Mouse (Mus musculus) megakaryocyte progenitor cell, adult 5-6 weeks (primary cell): Measurements from ENCODE around the gene Rptor. TPM values are rescaled to one million over a fixed set of nuclear protein-coding genes. Genes with fewer than 3 reads are reported as not detected.
A peak's percentile ranks its signal among the peaks of the same experiment; 100 is the strongest.

Experiments
- ATAC-seq: replicated peaks from 2 replicates; pipeline ENCODE4 v1.8.0; 2016; ENCODE audit warnings: mild to moderate bottlenecking, moderate TSS enrichment, inconsistent platforms; ENCODE audit not compliant: poor library complexity
- total RNA-seq, 2 experiments: library from RNA; stranded (forward) in 1 of 2; stranded (reverse) in 1 of 2; fragments of 157-497, 149-512 nt in 1 of 2; fragments of 200-1000 nt in 1 of 2; gene quantifications; 2 replicates each; pipeline versions ENCODE4 v1.2.3 to v1.2.4; 2015 to 2017

Gene Rptor
- total RNA-seq, 2 experiments from 2014 or later: 13.2 to 16.1 TPM

- ATAC-seq: no peak
Observed at GRCm38 (mm10) chr11:119685477-119685876, 82.8 kb downstream of the Rptor start.

GRCm38 (mm10) chr11:119685910-119686659 lies 83.4 kb downstream of the Rptor start:
- no peak for ATAC-seq

GRCm38 (mm10) chr11:119687316-119687715 lies 84.6 kb downstream of the Rptor start:
- ATAC-seq: no peak

GRCm38 (mm10) chr11:119687966-119688365 lies 85.3 kb downstream of the Rptor start:
- ATAC-seq: no peak

- ATAC-seq: no peak
Observed at GRCm38 (mm10) chr11:119689936-119690335, 87.2 kb downstream of the Rptor start.

- ATAC-seq: no peak
Observed at GRCm38 (mm10) chr11:119692196-119692910, 89.6 kb downstream of the Rptor start.

GRCm38 (mm10) chr11:119692911-119693261 lies 90.2 kb downstream of the Rptor start:
- ATAC-seq: peak; percentile 73

GRCm38 (mm10) chr11:119694146-119694860 lies 91.6 kb downstream of the Rptor start:
- no peak for ATAC-seq

GRCm38 (mm10) chr11:119696401-119696800 lies 93.7 kb downstream of the Rptor start:
- ATAC-seq: no peak

GRCm38 (mm10) chr11:119705381-119706066 lies 102.8 kb downstream of the Rptor start:
- no peak for ATAC-seq

- ATAC-seq: no peak
Observed at GRCm38 (mm10) chr11:119707259-119707658, 104.6 kb downstream of the Rptor start.

- ATAC-seq: peak; percentile 68
Observed at GRCm38 (mm10) chr11:119709239-119709638, 106.5 kb downstream of the Rptor start.

GRCm38 (mm10) chr11:119710338-119710737 lies 107.6 kb downstream of the Rptor start:
- ATAC-seq: no peak

GRCm38 (mm10) chr11:119710822-119711221 lies 108.1 kb downstream of the Rptor start:
- peak; percentile 64 for ATAC-seq

GRCm38 (mm10) chr11:119715437-119715836 lies 112.7 kb downstream of the Rptor start:
- ATAC-seq: no peak

GRCm38 (mm10) chr11:119715841-119716596 lies 113.3 kb downstream of the Rptor start:
- no peak for ATAC-seq

- no peak for ATAC-seq
Observed at GRCm38 (mm10) chr11:119718115-119718514, 115.4 kb downstream of the Rptor start.

GRCm38 (mm10) chr11:119720101-119721048 lies 117.7 kb downstream of the Rptor start:
- no peak for ATAC-seq

GRCm38 (mm10) chr11:119724709-119725108 lies 122.0 kb downstream of the Rptor start:
- no peak for ATAC-seq
